Mouse (Mus musculus): ENCODE results near the gene Gm42417.

Gene Gm42417

GRCm38 (mm10) chr1:36524058-36524457, 15.2 kb downstream of the Gm42417 start:
- no peak for ATAC-seq (ENCODE audit: insufficient number of reproducible peaks, low FRiP score, low TSS enrichment)

GRCm38 (mm10) chr1:36523332-36524013, 15.8 kb downstream of the Gm42417 start:
- ATAC-seq (ENCODE audit: insufficient number of reproducible peaks, low FRiP score, low TSS enrichment) = no peak

- no peak for ATAC-seq (ENCODE audit: insufficient number of reproducible peaks, low FRiP score, low TSS enrichment)
These were observed 17.0 kb downstream of the Gm42417 start for GRCm38 (mm10) chr1:36522210-36522609.

- ATAC-seq (ENCODE audit: insufficient number of reproducible peaks, low FRiP score, low TSS enrichment) = no peak
These were observed 19.6 kb downstream of the Gm42417 start for GRCm38 (mm10) chr1:36519626-36520025.

GRCm38 (mm10) chr1:36518259-36518658, 21.0 kb downstream of the Gm42417 start:
- peak; percentile 18; the same call in 1 of the 2 replicates for ATAC-seq (ENCODE audit: insufficient number of reproducible peaks, low FRiP score, low TSS enrichment)

- no peak for ATAC-seq (ENCODE audit: insufficient number of reproducible peaks, low FRiP score, low TSS enrichment)
These were observed 25.5 kb downstream of the Gm42417 start for GRCm38 (mm10) chr1:36513718-36514117.

GRCm38 (mm10) chr1:36513310-36513709, 25.9 kb downstream of the Gm42417 start:
- no peak for ATAC-seq (ENCODE audit: insufficient number of reproducible peaks, low FRiP score, low TSS enrichment)

GRCm38 (mm10) chr1:36512966-36513280, 26.3 kb downstream of the Gm42417 start:
- ATAC-seq (ENCODE audit: insufficient number of reproducible peaks, low FRiP score, low TSS enrichment) = no peak

GRCm38 (mm10) chr1:36512089-36512965, 26.9 kb downstream of the Gm42417 start:
- ATAC-seq (ENCODE audit: insufficient number of reproducible peaks, low FRiP score, low TSS enrichment) = peak; percentile 27; the same call in 1 of the 2 replicates

GRCm38 (mm10) chr1:36511289-36512021, 27.8 kb downstream of the Gm42417 start, which contains the start of gene Cnnm3:
Gene Cnnm3, plus strand, starts transcription at chr1:36511867.
- peak; percentile 94 for ATAC-seq (ENCODE audit: insufficient number of reproducible peaks, low FRiP score, low TSS enrichment)

GRCm38 (mm10) chr1:36508238-36508637, 31.0 kb downstream of the Gm42417 start:
- ATAC-seq (ENCODE audit: insufficient number of reproducible peaks, low FRiP score, low TSS enrichment) = no peak

- ATAC-seq (ENCODE audit: insufficient number of reproducible peaks, low FRiP score, low TSS enrichment) = peak; percentile 61
These were observed 38.0 kb downstream of the Gm42417 start for GRCm38 (mm10) chr1:36501261-36501660.

GRCm38 (mm10) chr1:36497312-36497711, 41.9 kb downstream of the Gm42417 start:
- ATAC-seq (ENCODE audit: insufficient number of reproducible peaks, low FRiP score, low TSS enrichment) = no peak

GRCm38 (mm10) chr1:36496719-36497118, 42.5 kb downstream of the Gm42417 start:
- no peak for ATAC-seq (ENCODE audit: insufficient number of reproducible peaks, low FRiP score, low TSS enrichment)

- ATAC-seq (ENCODE audit: insufficient number of reproducible peaks, low FRiP score, low TSS enrichment) = no peak
These were observed 45.9 kb downstream of the Gm42417 start for GRCm38 (mm10) chr1:36493299-36493698.

GRCm38 (mm10) chr1:36492416-36493139, 46.7 kb downstream of the Gm42417 start:
- ATAC-seq (ENCODE audit: insufficient number of reproducible peaks, low FRiP score, low TSS enrichment) = peak; percentile 91

GRCm38 (mm10) chr1:36489661-36490060, 49.6 kb downstream of the Gm42417 start:
- ATAC-seq (ENCODE audit: insufficient number of reproducible peaks, low FRiP score, low TSS enrichment) = no peak

- ATAC-seq (ENCODE audit: insufficient number of reproducible peaks, low FRiP score, low TSS enrichment) = no peak
These were observed 52.1 kb downstream of the Gm42417 start for GRCm38 (mm10) chr1:36487111-36487510.

GRCm38 (mm10) chr1:36485080-36485479, 54.1 kb downstream of the Gm42417 start:
- no peak for ATAC-seq (ENCODE audit: insufficient number of reproducible peaks, low FRiP score, low TSS enrichment)

- ATAC-seq (ENCODE audit: insufficient number of reproducible peaks, low FRiP score, low TSS enrichment) = no peak
These were observed 55.4 kb downstream of the Gm42417 start for GRCm38 (mm10) chr1:36483825-36484224.
